Mouse (Mus musculus) kidney, postnatal 0 days (tissue): ENCODE data around the gene Ngdn. TPM values are rescaled to one million over a fixed set of nuclear protein-coding genes. Genes with fewer than 3 reads are reported as not detected.

Experiments
- ATAC-seq: fragments of 200-750 bp; cut with Nextera tagmentation; replicated peaks from 2 replicates; pipeline ENCODE4 v1.8.0; 2017; ENCODE audit warnings: low read depth, moderate number of reproducible peaks, moderate TSS enrichment, moderate library complexity; ENCODE audit not compliant: low FRiP score
- DNase-seq: peaks from one replicate; pipeline ENCODE4 v3.0.0-alpha.2; 2016; ENCODE audit warnings: low spot score
- H3K27ac ChIP-seq: fragments of 300-500 bp; sonication (generic); 2 replicates; pipeline ENCODE4 v1.5.1; 2014; ENCODE audit warnings: mild to moderate bottlenecking
- H3K27me3 ChIP-seq: fragments of 300-500 bp; sonication (generic); 2 replicates; pipeline ENCODE4 v1.6.1; 2014; ENCODE audit warnings: low read length, mixed read lengths; ENCODE audit not compliant: insufficient read depth
- H3K36me3 ChIP-seq: fragments of 300-500 bp; sonication (generic); 2 replicates; pipeline ENCODE4 v1.6.1; 2014; ENCODE audit warnings: low read length, mixed read lengths; ENCODE audit not compliant: insufficient read depth
- H3K4me1 ChIP-seq: fragments of 300-500 bp; sonication (generic); replicated peaks from 2 replicates; pipeline ENCODE4 v1.6.1; 2014; ENCODE audit warnings: antibody characterized with exemption, low read length, mixed read lengths; ENCODE audit not compliant: insufficient read depth
- H3K4me2 ChIP-seq: fragments of 300-500 bp; sonication (generic); 2 replicates; pipeline ENCODE4 v1.6.1; 2014; ENCODE audit warnings: mild to moderate bottlenecking, low read length, moderate library complexity, mixed read lengths
- H3K4me3 ChIP-seq: fragments of 300-500 bp; sonication (generic); replicated peaks from 2 replicates; pipeline ENCODE4 v1.5.1; 2014; ENCODE audit warnings: low read depth, low read length
- H3K9ac ChIP-seq: fragments of 300-500 bp; sonication (generic); 2 replicates; pipeline ENCODE4 v1.6.1; 2014; ENCODE audit warnings: low read depth, low read length
- H3K9me3 ChIP-seq: fragments of 300-500 bp; sonication (generic); replicated peaks from 2 replicates; pipeline ENCODE4 v1.6.1; 2016; ENCODE audit warnings: low read length, inconsistent platforms, mixed read lengths
- CTCF ChIP-seq: IDR thresholded peaks from 2 replicates; pipeline ENCODE4 v1.5.1; 2016; ENCODE audit warnings: antibody characterized with exemption, low read depth, mild to moderate bottlenecking, moderate library complexity
- WGBS: fragments of 180-500 bp; shearing (Covaris S2); extraction: QIAGEN DNeasy Blood & Tissue Kit; methylation state at CpG from one replicate; pipeline ENCODE4 v1.1.7; 2014; 5-methylcytosine and 5-hydroxymethylcytosine counted together
- polyA plus RNA-seq: library from polyadenylated mRNA; unstranded; fragments of >200 nt; fragmentation: Nextera tagmentation; extraction: Ambion mirVana; gene quantifications from 2 replicates; pipeline ENCODE4 v1.2.1, GENCODE M21; 2015

The Ngdn gene
- polyA plus RNA-seq, 1 experiment from 2014 or later, result 68.9 TPM

DNA sequence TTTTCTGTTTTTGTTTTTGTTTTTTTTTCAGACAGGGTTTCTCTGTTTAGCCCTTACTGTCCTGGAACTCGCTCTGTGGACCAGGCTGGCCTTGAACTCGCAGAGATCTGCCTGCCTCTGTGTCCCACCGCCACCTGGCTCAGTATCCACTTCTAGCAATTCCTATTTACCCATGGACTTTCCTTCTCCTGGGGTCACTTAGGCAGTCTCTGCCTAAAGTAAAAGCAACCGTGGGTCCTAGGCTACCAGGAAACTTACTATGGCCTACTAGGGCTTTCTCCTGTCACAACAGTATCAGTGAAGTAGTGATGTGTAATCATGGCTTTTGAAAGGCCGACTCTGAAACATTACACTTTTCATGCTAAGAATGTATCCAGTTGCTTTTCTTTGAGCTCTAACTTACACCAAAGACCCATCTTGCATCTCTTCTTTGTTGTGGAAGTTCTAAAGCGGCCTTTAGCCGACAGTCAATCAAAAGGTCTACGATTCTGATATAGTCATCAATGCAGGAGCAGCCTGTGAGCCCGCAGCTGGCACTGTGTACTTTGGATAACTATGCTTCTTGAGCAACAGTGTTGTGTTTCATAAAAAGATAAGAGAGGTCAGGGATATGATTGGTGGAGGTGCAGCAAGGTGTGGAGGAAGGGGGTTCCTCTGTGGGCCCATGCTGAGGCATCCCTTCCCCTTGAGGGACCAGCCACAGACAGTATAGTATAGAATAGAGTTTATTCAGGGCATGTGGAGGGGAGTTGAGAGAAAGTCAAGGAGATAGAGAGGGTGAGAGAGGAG lies 7.9 kb upstream of the Ngdn start:
- DNase-seq, result no peak
- Histone ChIP-seq H3K27ac (no peak overlapping the region), H3K9me3 (no peaks in the 10 kb centered on the region), H3K36me3 (no peaks in the 10 kb centered on the region), H3K9ac (no peak overlapping the region), H3K27me3 (no peaks in the 10 kb centered on the region), H3K4me2 (no peak overlapping the region), H3K4me1 (peaks cover 6% of the 10 kb centered on the region; the same call in 1 of the 2 replicates), H3K4me3 (no peak overlapping the region)
- TF ChIP-seq CTCF, result no peak
- WGBS, result 87% methylated on average over 9 of the region's 9 CpGs
- no peak for ATAC-seq

DNA sequence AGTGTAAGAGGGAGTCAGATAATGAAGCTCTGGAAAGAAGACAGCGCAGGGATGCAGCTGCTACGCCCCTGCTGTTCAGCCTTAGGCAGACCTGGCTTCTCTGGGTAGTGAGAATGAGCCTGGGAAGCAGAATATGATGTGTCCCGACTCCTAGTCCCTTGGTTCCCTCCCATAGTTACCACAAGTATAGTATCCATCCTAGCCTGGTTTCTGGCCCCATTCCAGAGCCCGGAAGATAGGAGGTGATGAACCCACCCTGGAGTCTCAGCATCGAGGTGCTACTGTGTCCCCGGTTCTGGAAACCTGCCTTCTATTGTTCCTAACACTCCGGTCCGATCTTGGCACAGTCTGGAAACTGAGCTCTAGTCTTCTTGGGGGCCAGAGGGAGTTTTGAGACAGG lies 6.8 kb upstream of the Ngdn start:
- Histone ChIP-seq H3K4me2 (no peak overlapping the region), H3K36me3 (no peaks in the 10 kb centered on the region), H3K9me3 (no peaks in the 10 kb centered on the region), H3K4me1 (peaks cover 6% of the 10 kb centered on the region; the same call in 1 of the 2 replicates), H3K4me3 (no peak overlapping the region), H3K27me3 (no peaks in the 10 kb centered on the region), H3K9ac (no peak overlapping the region), H3K27ac (no peak overlapping the region)
- DNase-seq, result no peak
- ATAC-seq, result no peak
- no peak for TF ChIP-seq CTCF
- 78% methylated on average over 8 of the region's 8 CpGs for WGBS

DNA sequence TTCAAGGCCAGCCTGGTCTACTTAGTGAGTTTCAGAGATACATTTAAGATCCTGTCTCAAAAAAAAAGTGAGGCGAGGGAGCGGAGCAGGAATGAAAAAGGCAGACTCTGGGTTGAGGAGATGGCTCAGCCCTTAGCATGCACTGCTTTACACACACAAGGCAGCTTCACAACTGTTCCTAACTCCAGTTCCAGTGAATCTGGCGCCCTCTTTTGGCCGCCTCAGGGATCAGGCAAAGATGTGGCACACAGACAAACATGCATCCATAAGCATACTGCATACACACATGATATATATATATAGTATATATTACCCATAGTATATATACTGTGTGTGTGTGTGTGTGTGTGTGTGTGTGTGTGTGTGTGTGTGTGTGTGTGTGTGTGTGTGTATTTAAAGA lies 4.1 kb upstream of the Ngdn start:
- no peak overlapping the region for H3K27ac ChIP-seq
- no peaks in the 10 kb centered on the region for H3K4me1 ChIP-seq
- H3K9me3 ChIP-seq, result no peaks in the 10 kb centered on the region
- no peak for ATAC-seq
- H3K4me2 ChIP-seq, result no peak overlapping the region
- no peak overlapping the region for H3K4me3 ChIP-seq
- 64% methylated on average over 4 of the region's 4 CpGs for WGBS
- no peaks in the 10 kb centered on the region for H3K36me3 ChIP-seq
- H3K27me3 ChIP-seq, result no peaks in the 10 kb centered on the region
- peak; percentile 44; the same call in 1 of the 2 replicates for TF ChIP-seq CTCF
- H3K9ac ChIP-seq, result no peak overlapping the region
- DNase-seq, result no peak

DNA sequence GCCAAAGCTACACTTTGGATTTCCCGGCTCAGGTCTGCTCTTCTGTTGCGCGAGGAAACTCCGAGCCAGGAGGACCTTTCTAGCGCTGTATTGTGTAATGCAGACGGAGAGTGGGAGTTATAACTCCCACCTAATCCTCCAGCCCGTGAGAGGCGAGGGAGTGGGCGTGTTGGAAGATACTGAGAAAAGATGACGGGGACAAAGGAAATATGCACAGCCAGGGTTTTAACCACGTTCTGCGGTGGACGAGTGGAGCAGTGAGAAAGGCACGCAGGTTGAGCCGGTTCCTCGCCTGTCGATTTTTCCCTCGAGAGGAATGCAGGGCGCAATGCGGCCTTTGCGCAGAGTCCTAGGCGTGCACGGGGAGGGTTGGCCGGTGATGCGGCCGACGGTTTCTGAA lies 663 bp upstream of the Ngdn start:
- Histone ChIP-seq H3K36me3 (0 out of 2 replicates have a peak, but pooled peaks cover 11% of the 10 kb centered on the region), H3K4me1 (no peaks in the 10 kb centered on the region), H3K9ac (peak overlapping the region; percentile 59), H3K4me2 (peak overlapping the region; percentile 66), H3K9me3 (no peaks in the 10 kb centered on the region), H3K4me3 (peak overlapping the region; percentile 40), H3K27me3 (no peaks in the 10 kb centered on the region), H3K27ac (peak overlapping the region; percentile 90)
- TF ChIP-seq CTCF, result no peak
- ATAC-seq (peak; percentile 14; the same call in 1 of the 2 replicates), DNase-seq (peak; percentile 79)
- WGBS, result under 1% methylated on average over 27 of the region's 27 CpGs

DNA sequence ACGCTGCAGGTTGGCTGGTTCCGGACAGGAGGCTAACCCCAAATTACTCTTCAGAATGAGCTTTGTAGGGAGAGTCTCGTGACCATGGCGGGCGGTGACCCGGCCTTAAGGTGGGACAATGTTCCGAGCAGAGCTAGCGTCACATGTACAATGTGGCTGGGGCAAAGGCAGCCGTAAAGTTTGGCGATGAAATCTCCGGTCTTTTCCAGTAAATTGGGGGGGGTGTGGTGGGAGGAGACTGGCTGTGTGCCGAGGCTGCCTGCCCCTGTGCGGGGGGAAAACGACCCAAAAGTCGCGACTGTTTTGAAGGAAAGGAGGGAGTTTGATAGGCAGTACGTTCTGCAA lies 485 bp downstream of the Ngdn start:
- no peaks in the 10 kb centered on the region for H3K4me1 ChIP-seq
- TF ChIP-seq CTCF, result no peak
- no peak; the same call in 1 of the 2 replicates for ATAC-seq
- peaks cover 18% of the 10 kb centered on the region; the same call in 1 of the 2 replicates for H3K36me3 ChIP-seq
- peak overlapping the region; percentile 67 for H3K9ac ChIP-seq
- under 1% methylated on average over 17 of the region's 17 CpGs for WGBS
- H3K4me2 ChIP-seq, result peak overlapping the region; percentile 73
- H3K4me3 ChIP-seq, result peak overlapping the region; percentile 67
- H3K27ac ChIP-seq, result peak overlapping the region; percentile 87
- H3K27me3 ChIP-seq, result no peaks in the 10 kb centered on the region
- no peaks in the 10 kb centered on the region for H3K9me3 ChIP-seq
- no peak for DNase-seq

DNA sequence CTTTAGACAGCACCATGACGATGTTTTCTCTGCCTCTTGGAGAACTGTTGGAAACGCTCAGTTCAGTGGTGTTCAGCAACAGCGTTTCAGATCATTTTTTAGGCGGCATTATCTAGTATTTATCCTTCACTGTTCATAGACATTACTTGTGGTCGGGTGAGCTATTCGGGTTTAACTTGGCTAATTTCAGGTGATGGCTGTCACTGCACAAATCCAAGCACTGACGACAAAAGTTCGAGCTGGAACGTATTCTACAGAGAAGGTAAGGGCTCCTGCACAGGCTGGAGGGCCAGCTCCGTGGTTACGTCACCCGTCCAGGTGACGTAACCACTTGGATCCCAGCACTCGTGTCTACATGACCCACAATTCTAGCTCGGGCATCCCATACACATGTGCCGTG lies 1.6 kb downstream of the Ngdn start:
- no peaks in the 10 kb centered on the region for H3K27me3 ChIP-seq
- no peak for ATAC-seq
- no peak for TF ChIP-seq CTCF
- no peak overlapping the region for H3K4me3 ChIP-seq
- WGBS, result 93% methylated on average over 16 of the region's 16 CpGs
- DNase-seq, result no peak
- H3K27ac ChIP-seq, result no peak overlapping the region
- peaks cover 29% of the 10 kb centered on the region for H3K36me3 ChIP-seq
- no peak overlapping the region for H3K4me2 ChIP-seq
- no peaks in the 10 kb centered on the region for H3K9me3 ChIP-seq
- no peak overlapping the region for H3K9ac ChIP-seq
- H3K4me1 ChIP-seq, result no peaks in the 10 kb centered on the region
